Mouse (Mus musculus) forebrain, postnatal 0 days (tissue): Measurements from ENCODE around the gene Tgfbr2. TPM values are rescaled to one million over a fixed set of nuclear protein-coding genes. Genes with fewer than 3 reads are reported as not detected.

Source experiments
- ATAC-seq: fragments of 200-750 bp; cut with Nextera tagmentation; 2 replicates; pipeline ENCODE4 v1.8.0; 2017; ENCODE audit warnings: mild to moderate bottlenecking, moderate library complexity
- DNase-seq: peaks from one replicate; pipeline ENCODE4 v3.0.0-alpha.2; 2015
- H3K27ac ChIP-seq: fragments of 300-500 bp; sonication (generic); 2 replicates; pipeline ENCODE4 v1.5.1; 2014; ENCODE audit warnings: low read depth, mild to moderate bottlenecking, antibody characterized with exemption, low read length, moderate library complexity, mixed read lengths
- H3K27me3 ChIP-seq: fragments of 300-500 bp; sonication (generic); 2 replicates; pipeline ENCODE4 v1.6.1; 2014; ENCODE audit warnings: mild to moderate bottlenecking, low read length, mixed read lengths; ENCODE audit not compliant: insufficient read depth
- H3K36me3 ChIP-seq: fragments of 300-500 bp; sonication (generic); 2 replicates; pipeline ENCODE4 v1.6.1; 2014; ENCODE audit warnings: mild to moderate bottlenecking, moderate library complexity; ENCODE audit not compliant: insufficient read depth
- H3K4me1 ChIP-seq: fragments of 300-500 bp; sonication (generic); 2 replicates; pipeline ENCODE4 v1.6.1; 2014; ENCODE audit warnings: antibody characterized with exemption; ENCODE audit not compliant: insufficient read depth
- H3K4me2 ChIP-seq: fragments of 300-500 bp; sonication (generic); 2 replicates; pipeline ENCODE4 v1.6.1; 2014; ENCODE audit warnings: low read depth, mild to moderate bottlenecking, moderate library complexity
- H3K4me3 ChIP-seq: fragments of 300-500 bp; sonication (generic); 2 replicates; pipeline ENCODE4 v1.5.1; 2014; ENCODE audit warnings: low read depth, low read length, mixed read lengths
- H3K9ac ChIP-seq: fragments of 300-500 bp; sonication (generic); 2 replicates; pipeline ENCODE4 v1.6.1; 2014; ENCODE audit warnings: mild to moderate bottlenecking
- H3K9me3 ChIP-seq: fragments of 300-500 bp; sonication (generic); 2 replicates; pipeline ENCODE4 v1.6.1; 2016; ENCODE audit warnings: low read length
- CTCF ChIP-seq: sonication (generic); IDR thresholded peaks from 2 replicates; pipeline ENCODE4 v1.5.1; 2016; ENCODE audit warnings: antibody characterized with exemption, control low read depth, low read depth
- WGBS: fragments of 180-500 bp; shearing (Covaris S2); extraction: QIAGEN DNeasy Blood & Tissue Kit; methylation state at CpG from one replicate; pipeline ENCODE4 v1.1.7; 2014; 5-methylcytosine and 5-hydroxymethylcytosine counted together
- polyA plus RNA-seq: library from polyadenylated mRNA; unstranded; fragments of >200 nt; fragmentation: Nextera tagmentation; extraction: Ambion mirVana; gene quantifications from 2 replicates; pipeline ENCODE4 v1.2.1, GENCODE M21; 2015
- total RNA-seq: library from RNA; depleted of rRNA; stranded (reverse); fragments of >200 nt; gene quantifications from 2 replicates; pipeline ENCODE4 v1.2.3, GENCODE M21; 2014

The Tgfbr2 gene
- total and polyA plus RNA-seq, 2 experiments from 2014 or later = 6.5 to 20.8 TPM

- no peaks in the 10 kb centered on the region for H3K9me3 ChIP-seq
- H3K36me3 ChIP-seq = no peaks in the 10 kb centered on the region
- no peak overlapping the region for H3K9ac ChIP-seq
- no peaks in the 10 kb centered on the region for H3K27me3 ChIP-seq
- no peak overlapping the region for H3K4me2 ChIP-seq
- no peak overlapping the region for H3K4me3 ChIP-seq
- no peaks in the 10 kb centered on the region for H3K4me1 ChIP-seq
- no peak for ATAC-seq
- TF ChIP-seq CTCF = peak; percentile 85
- no peak overlapping the region for H3K27ac ChIP-seq
- DNase-seq = peak; percentile 79
- 38% methylated on average over 5 of the region's 5 CpGs for WGBS
Observed at GRCm38 (mm10) chr9:116087880-116088279, 87.3 kb downstream of the Tgfbr2 start.

- 92% methylated on average over 5 of the region's 5 CpGs for WGBS
- H3K9ac ChIP-seq = no peak overlapping the region
- no peak overlapping the region for H3K4me3 ChIP-seq
- no peaks in the 10 kb centered on the region for H3K9me3 ChIP-seq
- H3K4me2 ChIP-seq = no peak overlapping the region
- DNase-seq = no peak
- no peaks in the 10 kb centered on the region for H3K4me1 ChIP-seq
- no peak for TF ChIP-seq CTCF
- no peak for ATAC-seq
- no peaks in the 10 kb centered on the region for H3K27me3 ChIP-seq
- no peaks in the 10 kb centered on the region for H3K36me3 ChIP-seq
- H3K27ac ChIP-seq = no peak overlapping the region
Observed at GRCm38 (mm10) chr9:116087263-116087662, 87.9 kb downstream of the Tgfbr2 start.

GRCm38 (mm10) chr9:116085999-116086398 lies 89.2 kb downstream of the Tgfbr2 start:
- Histone ChIP-seq H3K9ac (no peak overlapping the region), H3K4me1 (no peaks in the 10 kb centered on the region), H3K36me3 (no peaks in the 10 kb centered on the region), H3K9me3 (no peaks in the 10 kb centered on the region), H3K4me2 (no peak overlapping the region), H3K27ac (no peak overlapping the region), H3K4me3 (no peak overlapping the region), H3K27me3 (no peaks in the 10 kb centered on the region)
- TF ChIP-seq CTCF = no peak
- ATAC-seq = peak; percentile 77
- 64% methylated on average over 6 of the region's 6 CpGs for WGBS
- peak; percentile 34 for DNase-seq

- no peak for ATAC-seq
- no peaks in the 10 kb centered on the region for H3K27me3 ChIP-seq
Observed at GRCm38 (mm10) chr9:116084324-116084931, 90.7 kb downstream of the Tgfbr2 start.

GRCm38 (mm10) chr9:116083726-116084323 lies 91.3 kb downstream of the Tgfbr2 start:
- TF ChIP-seq CTCF = no peak
- ATAC-seq = no peak
- Histone ChIP-seq H3K9ac (no peak overlapping the region), H3K27me3 (no peaks in the 10 kb centered on the region), H3K27ac (no peak overlapping the region), H3K4me2 (no peak overlapping the region), H3K36me3 (no peaks in the 10 kb centered on the region), H3K4me3 (no peak overlapping the region), H3K9me3 (no peaks in the 10 kb centered on the region), H3K4me1 (no peaks in the 10 kb centered on the region)
- WGBS = 90% methylated on average over 8 of the region's 8 CpGs
- DNase-seq = no peak

More at GRCm38 (mm10) chr9:116084324-116084931, 90.7 kb downstream of the Tgfbr2 start:
- no peak for TF ChIP-seq CTCF
- Histone ChIP-seq H3K4me3 (no peak overlapping the region), H3K9me3 (no peaks in the 10 kb centered on the region), H3K9ac (no peak overlapping the region), H3K4me2 (no peak overlapping the region), H3K4me1 (no peaks in the 10 kb centered on the region), H3K36me3 (no peaks in the 10 kb centered on the region), H3K27ac (no peak overlapping the region)
- 89% methylated on average over 12 of the region's 12 CpGs for WGBS
- no peak for DNase-seq

GRCm38 (mm10) chr9:116083300-116083699 lies 91.9 kb downstream of the Tgfbr2 start:
- H3K4me3 ChIP-seq = no peak overlapping the region
- no peak for TF ChIP-seq CTCF
- no peaks in the 10 kb centered on the region for H3K4me1 ChIP-seq
- H3K4me2 ChIP-seq = no peak overlapping the region
- H3K27ac ChIP-seq = no peak overlapping the region
- H3K27me3 ChIP-seq = no peaks in the 10 kb centered on the region
- H3K36me3 ChIP-seq = no peaks in the 10 kb centered on the region
- DNase-seq (peak; percentile 27), ATAC-seq (peak; percentile 58; the same call in 1 of the 2 replicates)
- WGBS = 39% methylated on average over 5 of the region's 5 CpGs
- no peaks in the 10 kb centered on the region for H3K9me3 ChIP-seq
- H3K9ac ChIP-seq = no peak overlapping the region

- Histone ChIP-seq H3K9me3 (no peaks in the 10 kb centered on the region), H3K27me3 (no peaks in the 10 kb centered on the region), H3K9ac (no peak overlapping the region), H3K36me3 (no peaks in the 10 kb centered on the region), H3K27ac (no peak overlapping the region), H3K4me1 (no peaks in the 10 kb centered on the region), H3K4me3 (no peak overlapping the region), H3K4me2 (no peak overlapping the region)
- no peak for TF ChIP-seq CTCF
- no peak for ATAC-seq
- no peak for DNase-seq
- WGBS = 93% methylated on average over 4 of the region's 4 CpGs
Observed at GRCm38 (mm10) chr9:116081781-116082180, 93.4 kb downstream of the Tgfbr2 start.
